Mouse (Mus musculus): Measurements from ENCODE around the gene Sgcd.
A peak's percentile ranks its signal among the peaks of the same experiment; 100 is the strongest.

The Sgcd gene

GRCm38 (mm10) chr11:47139867-47140266 lies 848.9 kb downstream of the Sgcd start:
- DNase-seq (ENCODE audit: low spot score in 2 of 2): no peak

GRCm38 (mm10) chr11:47139271-47139670 lies 849.5 kb downstream of the Sgcd start:
- no peak for DNase-seq (ENCODE audit: low spot score in 2 of 2)

GRCm38 (mm10) chr11:47132410-47132809 lies 856.4 kb downstream of the Sgcd start:
- no peak for DNase-seq (ENCODE audit: low spot score in 2 of 2)

GRCm38 (mm10) chr11:47130432-47130831 lies 858.3 kb downstream of the Sgcd start:
- DNase-seq (ENCODE audit: low spot score in 2 of 2): no peak

GRCm38 (mm10) chr11:47129992-47130391 lies 858.8 kb downstream of the Sgcd start:
- no peak for DNase-seq (ENCODE audit: low spot score in 2 of 2)

GRCm38 (mm10) chr11:47129166-47129565 lies 859.6 kb downstream of the Sgcd start:
- no peak for DNase-seq (ENCODE audit: low spot score in 2 of 2)

GRCm38 (mm10) chr11:47128331-47128730 lies 860.4 kb downstream of the Sgcd start:
- no peak for DNase-seq (ENCODE audit: low spot score in 2 of 2)

- DNase-seq (ENCODE audit: low spot score in 2 of 2): no peak
Observed at GRCm38 (mm10) chr11:47120874-47121273, 867.9 kb downstream of the Sgcd start.

- no peak for DNase-seq (ENCODE audit: low spot score in 2 of 2)
Observed at GRCm38 (mm10) chr11:47117896-47118295, 870.9 kb downstream of the Sgcd start.

- DNase-seq (ENCODE audit: low spot score in 2 of 2): no peak
Observed at GRCm38 (mm10) chr11:47114366-47114765, 874.4 kb downstream of the Sgcd start.

GRCm38 (mm10) chr11:47113081-47113480 lies 875.7 kb downstream of the Sgcd start:
- DNase-seq (ENCODE audit: low spot score in 2 of 2): no peak

- peak in 1 of 2 experiments; percentile 13 for DNase-seq (ENCODE audit: low spot score in 2 of 2)
Observed at GRCm38 (mm10) chr11:47110314-47110713, 878.5 kb downstream of the Sgcd start.

- no peak for DNase-seq (ENCODE audit: low spot score in 2 of 2)
Observed at GRCm38 (mm10) chr11:47107661-47108060, 881.1 kb downstream of the Sgcd start.

GRCm38 (mm10) chr11:47093296-47093912 lies 895.4 kb downstream of the Sgcd start:
- no peak for DNase-seq (ENCODE audit: low spot score in 2 of 2)

GRCm38 (mm10) chr11:47082517-47082916 lies 906.3 kb downstream of the Sgcd start:
- DNase-seq (ENCODE audit: low spot score in 2 of 2): no peak

- DNase-seq (ENCODE audit: low spot score in 2 of 2): no peak
Observed at GRCm38 (mm10) chr11:47073538-47073937, 915.2 kb downstream of the Sgcd start.

- DNase-seq (ENCODE audit: low spot score in 2 of 2): no peak
Observed at GRCm38 (mm10) chr11:47071161-47071560, 917.6 kb downstream of the Sgcd start.

- no peak for DNase-seq (ENCODE audit: low spot score in 2 of 2)
Observed at GRCm38 (mm10) chr11:47069769-47070384, 918.9 kb downstream of the Sgcd start.

- no peak for DNase-seq (ENCODE audit: low spot score in 2 of 2)
Observed at GRCm38 (mm10) chr11:47063690-47064089, 925.1 kb downstream of the Sgcd start.

GRCm38 (mm10) chr11:47050390-47050789 lies 938.4 kb downstream of the Sgcd start:
- DNase-seq (ENCODE audit: low spot score in 2 of 2): no peak

- no peak for DNase-seq (ENCODE audit: low spot score in 2 of 2)
Observed at GRCm38 (mm10) chr11:47049756-47050155, 939.0 kb downstream of the Sgcd start.

- DNase-seq (ENCODE audit: low spot score in 2 of 2): no peak
Observed at GRCm38 (mm10) chr11:47032318-47032717, 956.5 kb downstream of the Sgcd start.

GRCm38 (mm10) chr11:47020874-47021273 lies 967.9 kb downstream of the Sgcd start:
- no peak for DNase-seq (ENCODE audit: low spot score in 2 of 2)

- no peak for DNase-seq (ENCODE audit: low spot score in 2 of 2)
Observed at GRCm38 (mm10) chr11:47018139-47018538, 970.6 kb downstream of the Sgcd start.

Data from frontal cortex, postnatal 14 days (tissue).